Mouse (Mus musculus) embryonic fibroblast, embryonic 13.5 days (primary cell): ENCODE results near the gene Sh3d19.

ENCODE experiments used
- CTCF ChIP-seq: IDR thresholded peaks from 2 replicates; pipeline ENCODE4 v1.5.1; 2011; ENCODE audit warnings: mild to moderate bottlenecking, control low read depth, low read length, moderate library complexity, borderline replicate concordance; ENCODE audit not compliant: insufficient read depth
- POLR2A ChIP-seq: IDR thresholded peaks from 2 replicates; pipeline ENCODE4 v1.6.1; 2011; ENCODE audit warnings: low read depth, mild to moderate bottlenecking, control low read depth, low read length, moderate library complexity

DNA sequence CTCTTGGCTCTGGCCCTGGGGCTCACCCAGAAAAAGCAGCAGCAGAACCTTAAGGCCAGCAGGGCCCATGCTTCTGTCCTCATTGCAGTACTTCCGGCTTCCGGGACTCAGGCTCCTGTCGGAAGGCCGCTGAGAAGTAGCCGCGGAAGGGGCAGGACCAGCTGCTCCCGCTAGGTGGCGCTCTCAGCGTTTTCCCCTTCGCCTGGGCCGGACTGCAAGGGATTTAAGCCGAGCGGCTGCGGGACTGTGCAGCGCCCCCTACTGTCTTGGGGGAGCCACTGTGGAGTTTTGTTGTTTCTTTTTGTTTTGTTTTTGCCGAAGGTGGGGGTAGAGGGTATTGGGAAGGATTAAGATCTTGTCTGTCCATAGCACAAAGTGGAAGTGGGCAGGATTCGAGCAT, 31.5 kb downstream of the Sh3d19 start, which contains the start of gene Prss48:
- TF ChIP-seq CTCF (no peak), POLR2A (no peak)
